Mouse (Mus musculus) CH12.LX (cell line): ENCODE measurements around the gene Nek6.

Experiments used
- CTCF ChIP-seq, 2 experiments: IDR thresholded peaks in 1 of 2; conservative IDR thresholded peaks in 1 of 2; 2 replicates each; pipeline ENCODE4 v1.5.1; 2011 to 2012; ENCODE audit warnings: low read depth in 2 of 2, low read length in 2 of 2, improper control_type of control experiment in 1 of 2, inconsistent platforms in 1 of 2, mild to moderate bottlenecking in 1 of 2, moderate library complexity in 1 of 2
- POLR2A ChIP-seq: IDR thresholded peaks from 2 replicates; pipeline ENCODE4 v1.6.1; 2011; ENCODE audit warnings: low read depth, mild to moderate bottlenecking, improper control_type of control experiment, low read length
- POLR2AphosphoS2 ChIP-seq: IDR thresholded peaks from 2 replicates; pipeline ENCODE4 v1.6.1; 2011; ENCODE audit warnings: low read depth, low read length, improper control_type of control experiment

DNA sequence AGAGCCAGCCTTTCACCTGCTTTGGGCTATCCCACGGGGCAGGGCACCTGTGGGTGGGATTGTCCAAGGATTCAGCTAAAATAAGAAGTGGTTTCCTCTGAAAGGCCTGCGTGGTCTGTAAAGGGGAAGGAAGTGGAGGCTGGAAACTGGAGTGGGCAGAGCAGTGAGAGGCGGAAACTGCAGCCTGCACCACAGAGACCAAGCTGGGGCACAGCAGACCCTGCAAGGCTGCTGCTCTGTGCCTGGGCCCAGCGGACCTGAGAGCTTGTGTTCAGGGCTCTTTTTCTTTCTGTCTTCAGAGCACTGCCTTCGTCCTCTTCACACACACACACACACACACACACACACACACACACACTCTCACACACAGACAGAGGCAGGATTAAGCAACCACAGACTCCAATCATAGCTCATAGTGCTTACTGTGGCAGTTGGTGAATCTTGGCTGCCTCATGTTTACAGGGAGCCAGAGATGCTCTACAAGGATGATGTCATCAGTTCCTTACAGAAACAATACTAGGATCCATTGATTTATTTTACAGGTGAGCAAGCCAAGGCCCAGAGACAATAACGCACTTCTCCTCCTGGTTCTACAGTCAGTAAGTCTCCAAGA lies 30.2 kb upstream of the Nek6 start:
- TF ChIP-seq CTCF (conservative IDR thresholded peaks at IDR 0.05 in 1 of 2, IDR thresholded peaks at IDR 0.05 in 1 of 2; ENCODE audit: low read depth in 2 of 2, low read length in 2 of 2) = no peak
- TF ChIP-seq POLR2AphosphoS2 = no peak
- no peak for TF ChIP-seq POLR2A
